Mouse (Mus musculus) erythroblast, adult 5-6 weeks (primary cell): ENCODE data around the gene Ccdc65. TPM values are rescaled to one million over a fixed set of nuclear protein-coding genes. Genes with fewer than 3 reads are reported as not detected.

ENCODE experiments used
- ATAC-seq: replicated peaks from 2 replicates; pipeline ENCODE4 v1.8.0; 2016; ENCODE audit warnings: moderate number of reproducible peaks, mild to moderate bottlenecking, moderate TSS enrichment, inconsistent platforms; ENCODE audit not compliant: poor library complexity, low FRiP score, severe bottlenecking
- total RNA-seq, 2 experiments: library from RNA; stranded (forward) in 1 of 2; stranded (reverse) in 1 of 2; fragments of 150-400 nt in 1 of 2; fragments of 200-764, 138-1000 nt in 1 of 2; gene quantifications; 2 replicates each; pipeline versions ENCODE4 v1.2.3 to v1.2.4; 2015 to 2017; ENCODE audit warnings: low replicate concordance in 2 of 2

Ccdc65 gene
- total RNA-seq, 2 experiments from 2014 or later = not detected

DNA sequence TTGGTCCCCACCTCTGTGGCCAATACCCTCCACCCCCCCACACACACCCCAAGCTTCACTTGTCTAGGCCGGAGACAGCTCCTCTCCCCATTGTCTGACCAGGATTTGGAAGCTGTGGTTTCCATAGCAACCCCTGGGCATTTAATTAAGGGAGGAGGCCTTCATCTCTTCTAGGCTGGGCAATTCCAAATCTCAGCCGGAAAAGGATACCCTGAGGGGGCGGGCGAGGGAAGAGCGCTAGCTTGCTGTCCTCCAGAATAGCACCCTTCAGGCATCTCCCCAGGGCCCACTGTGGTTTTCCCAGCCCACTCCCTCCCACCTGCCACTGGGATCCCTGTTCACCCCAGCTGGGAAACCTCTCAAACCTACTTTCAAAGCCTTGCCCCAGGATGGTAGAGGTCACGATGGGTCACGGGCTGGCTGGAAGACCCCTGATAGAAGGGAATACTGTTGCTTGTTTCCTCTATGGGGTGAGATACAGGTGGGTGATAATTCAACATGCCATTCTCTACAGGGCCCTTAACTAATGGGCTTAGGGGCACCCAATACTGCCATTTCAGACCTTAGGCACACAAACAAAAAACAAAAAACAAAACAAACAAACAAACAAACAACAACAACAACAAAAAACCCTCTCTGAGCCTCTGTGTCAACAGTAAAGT is 16.4 kb upstream of the Ccdc65 start:
- no peak for ATAC-seq

DNA sequence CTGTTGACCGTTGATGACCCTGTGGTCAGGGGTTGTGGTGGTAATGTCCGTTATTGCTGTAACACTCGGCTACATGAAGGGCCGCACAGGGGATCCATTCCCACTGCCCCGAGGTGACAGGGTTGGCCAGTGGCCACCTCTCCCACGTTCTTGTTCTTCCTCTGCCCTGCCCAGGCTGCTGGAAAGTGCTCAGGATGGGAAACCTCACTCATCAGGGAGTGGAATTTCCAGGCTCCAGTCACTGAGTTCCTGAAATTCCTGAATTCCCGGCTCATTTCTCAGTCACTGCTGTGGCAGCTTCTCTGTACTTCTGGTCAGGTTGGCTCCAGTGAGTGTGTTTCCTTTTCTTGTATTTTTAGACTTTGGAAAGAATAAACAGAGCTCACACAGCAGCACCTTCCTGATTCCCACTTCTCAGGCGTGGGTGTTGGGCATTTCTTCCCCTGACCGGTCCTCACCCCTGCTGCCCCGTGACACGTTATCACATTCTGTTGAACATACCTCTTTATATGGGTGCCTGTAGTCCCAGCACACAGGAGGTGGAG is 15.8 kb upstream of the Ccdc65 start:
- no peak for ATAC-seq

DNA sequence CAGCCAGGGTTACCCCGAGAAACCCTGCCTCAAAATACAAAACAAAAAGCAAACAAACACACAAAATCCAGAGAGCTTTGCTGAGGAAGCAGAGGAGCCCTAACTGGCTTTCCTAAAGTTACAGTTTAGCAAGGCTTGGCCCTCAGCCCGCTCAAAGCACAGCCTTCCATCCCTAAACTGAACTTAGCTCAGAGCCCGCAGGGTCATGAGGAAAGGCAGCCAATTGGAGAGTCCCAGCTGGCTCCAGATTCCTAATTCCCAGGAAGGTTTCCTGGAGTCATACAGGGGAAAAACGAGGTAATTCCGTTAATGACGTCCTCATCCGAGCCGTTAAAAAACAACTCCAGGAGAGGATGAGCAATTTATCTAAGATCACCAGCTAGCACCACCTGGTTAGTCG is 12.3 kb upstream of the Ccdc65 start:
- ATAC-seq = no peak

- no peak for ATAC-seq
Observed at GRCm38 (mm10) chr15:98696216-98696615, 11.8 kb upstream of the Ccdc65 start.

- ATAC-seq = peak; percentile 88
Observed at GRCm38 (mm10) chr15:98699190-98700105, 8.6 kb upstream of the Ccdc65 start.

DNA sequence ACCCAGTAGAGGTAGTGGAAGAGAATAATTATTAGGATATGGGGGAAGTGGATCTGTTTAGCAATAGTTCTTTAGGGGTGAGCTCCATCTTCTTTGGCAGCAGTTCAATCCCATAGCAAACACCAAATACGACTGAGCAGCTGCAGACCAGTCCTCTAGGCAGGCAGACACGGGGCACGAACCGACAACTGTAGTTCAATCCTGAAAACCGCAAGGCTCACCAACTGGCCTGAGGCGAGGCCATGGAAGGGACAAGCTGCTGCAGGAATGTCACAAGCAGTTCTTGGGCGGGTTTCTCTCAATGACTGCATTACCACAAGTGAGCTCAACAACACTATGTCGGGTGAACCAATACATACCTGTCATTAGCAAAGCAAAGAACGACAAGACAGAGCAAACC is 3.7 kb upstream of the Ccdc65 start:
- no peak for ATAC-seq

DNA sequence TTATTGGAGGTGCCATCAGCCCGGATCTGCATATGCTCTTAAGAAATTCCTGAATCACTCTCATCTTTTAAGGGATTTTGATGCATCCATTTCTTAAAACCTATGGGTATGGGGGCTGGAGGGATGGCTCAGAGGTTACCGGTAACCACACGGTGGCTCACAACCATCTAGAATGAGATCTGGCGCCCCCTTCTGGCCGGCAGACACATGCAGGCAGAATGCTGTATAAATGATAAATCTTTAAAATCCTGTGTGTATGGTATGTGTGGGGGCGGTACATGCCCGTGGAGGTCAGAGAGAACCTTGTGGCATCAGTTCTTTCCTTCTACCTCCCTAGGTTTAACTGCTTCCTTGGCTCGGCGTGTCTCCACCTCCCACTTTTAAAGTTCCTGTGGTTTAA is 2.4 kb downstream of the Ccdc65 start:
- peak; percentile 53; the same call in 1 of the 2 replicates for ATAC-seq

- ATAC-seq = no peak
Observed at GRCm38 (mm10) chr15:98714230-98714652, 6.2 kb downstream of the Ccdc65 start.

- no peak for ATAC-seq
Observed at GRCm38 (mm10) chr15:98717301-98717700, 9.3 kb downstream of the Ccdc65 start.

GRCm38 (mm10) chr15:98722191-98722590 is 14.2 kb downstream of the Ccdc65 start:
- ATAC-seq = no peak

DNA sequence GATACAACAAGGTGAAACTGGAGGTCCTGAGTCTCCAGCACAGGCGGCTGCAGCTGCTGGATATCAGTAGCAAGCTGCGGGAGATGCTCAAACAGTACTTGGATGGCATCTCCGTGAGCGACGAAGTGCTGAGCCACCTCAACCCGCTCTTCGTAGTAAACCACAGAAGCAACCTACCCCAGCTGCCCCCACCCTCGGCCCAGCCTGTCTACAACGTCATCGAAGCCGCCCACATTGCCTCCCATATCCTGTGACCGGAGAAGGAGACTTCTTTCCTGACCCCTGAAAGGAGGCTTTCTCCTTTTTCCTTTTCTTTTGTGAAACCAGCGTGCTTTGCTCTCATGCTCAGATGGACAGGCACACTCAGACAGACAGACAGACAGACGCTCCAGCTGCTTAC is 14.8 kb downstream of the Ccdc65 start:
- ATAC-seq = no peak

DNA sequence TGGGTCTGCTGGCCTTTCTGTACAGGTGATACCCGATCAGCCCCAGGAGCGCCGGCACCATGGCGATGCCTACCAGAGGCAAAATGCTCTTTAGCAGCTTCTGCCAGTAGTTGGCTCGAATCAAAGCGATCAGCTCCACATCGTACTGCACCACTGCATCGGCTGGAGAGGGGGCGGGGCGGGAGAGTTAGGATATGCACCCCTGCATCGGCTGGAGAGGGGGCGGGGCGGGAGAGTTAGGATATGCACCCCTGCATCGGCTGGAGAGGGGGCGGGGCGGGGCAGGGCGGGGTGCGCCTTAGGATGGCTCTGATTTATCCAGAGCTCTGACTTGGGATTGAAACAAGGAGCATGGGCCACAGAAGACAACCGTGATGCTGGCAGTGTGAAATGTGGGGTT is 16.4 kb downstream of the Ccdc65 start:
- ATAC-seq = no peak

DNA sequence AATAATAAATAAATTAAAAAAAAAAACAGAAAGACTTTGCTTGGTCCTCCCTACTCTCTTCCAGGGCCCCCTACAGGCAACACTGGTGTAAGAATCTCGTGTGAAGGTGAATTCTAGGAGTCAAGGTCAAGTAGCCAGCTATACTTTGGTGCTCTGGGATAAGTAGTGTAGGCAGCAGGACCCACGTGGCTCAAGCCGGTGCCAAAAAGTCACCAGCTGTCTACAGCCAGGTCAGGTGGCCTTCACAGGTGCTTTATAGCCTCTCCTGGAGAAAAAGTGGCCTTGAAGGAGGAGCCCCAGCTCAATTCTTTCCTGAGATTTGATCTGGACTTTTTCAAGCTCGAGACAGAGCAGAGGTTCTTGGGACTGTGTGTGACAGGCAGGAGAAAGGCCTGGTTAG is 18.1 kb downstream of the Ccdc65 start:
- ATAC-seq = no peak

GRCm38 (mm10) chr15:98726746-98727145 is 18.7 kb downstream of the Ccdc65 start:
- no peak for ATAC-seq

DNA sequence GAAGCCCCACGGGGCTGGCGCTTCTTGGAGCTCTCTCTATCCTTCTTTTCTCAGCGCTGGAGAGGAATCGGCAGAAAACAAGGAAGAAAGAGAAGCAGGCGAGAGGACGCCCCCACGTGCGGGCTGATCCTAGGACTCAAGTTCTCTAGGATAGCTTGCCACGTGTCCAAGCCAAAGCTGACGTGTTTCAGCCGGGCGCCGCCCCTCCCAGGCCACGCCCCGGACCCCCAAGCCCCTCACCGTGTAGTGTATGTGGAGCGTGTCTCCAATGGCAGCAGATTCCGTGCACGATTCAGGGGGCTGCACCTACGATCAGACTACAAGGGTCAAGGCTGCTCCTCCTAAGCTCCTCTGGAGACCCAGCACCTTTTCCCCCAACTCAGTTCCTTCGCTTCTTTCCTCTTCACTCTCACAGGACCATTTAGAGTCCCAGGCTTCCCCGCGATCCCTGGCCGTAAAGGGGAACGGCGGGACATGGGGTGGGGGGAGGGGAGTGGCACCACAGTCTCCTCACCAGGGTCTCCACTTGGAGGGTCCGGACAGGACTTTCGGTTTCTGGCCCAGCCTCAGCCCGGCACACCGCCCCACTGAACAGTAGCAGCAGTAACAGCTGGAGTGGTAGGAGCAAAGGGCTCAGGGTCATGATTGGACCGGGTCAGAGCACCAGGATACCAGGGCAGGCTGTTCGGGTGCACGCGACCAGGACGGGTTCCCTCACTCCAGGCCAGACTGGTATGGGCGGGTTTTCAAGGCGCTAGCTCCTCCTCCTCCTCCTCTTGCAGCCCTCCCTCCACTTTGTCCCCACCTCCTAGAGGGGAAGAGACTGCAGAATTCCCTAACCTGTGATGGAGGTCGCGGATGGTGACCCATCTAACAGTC is 19.7 kb downstream of the Ccdc65 start, which contains the start of gene Fkbp11:
Gene Fkbp11 (minus strand): TSS at position 756 of the 879 bp plus-strand sequence.
- 0 out of 2 replicates have a peak, but pooled peaks have one; percentile 19 for ATAC-seq

DNA sequence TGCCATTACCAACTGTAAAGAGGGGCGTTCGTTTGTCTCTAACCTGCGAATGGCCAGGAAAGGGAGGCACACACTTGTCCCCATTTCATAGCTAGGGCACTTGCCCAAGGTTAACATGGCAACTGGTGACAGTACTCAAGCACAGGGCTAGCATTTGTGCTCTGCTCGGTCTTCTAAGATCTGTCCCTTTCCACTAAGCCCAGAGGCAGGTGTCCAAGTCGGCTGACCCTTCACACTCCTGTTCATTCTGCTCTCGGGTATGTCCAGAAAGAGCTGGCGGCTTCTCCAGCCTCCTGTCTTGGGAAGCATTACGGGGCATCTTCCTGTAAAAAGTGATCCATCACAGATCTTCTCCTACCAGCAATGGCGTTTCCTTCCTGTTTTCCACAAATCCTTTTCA is 20.4 kb downstream of the Ccdc65 start:
- 0 out of 2 replicates have a peak, but pooled peaks have one; percentile 15 for ATAC-seq

DNA sequence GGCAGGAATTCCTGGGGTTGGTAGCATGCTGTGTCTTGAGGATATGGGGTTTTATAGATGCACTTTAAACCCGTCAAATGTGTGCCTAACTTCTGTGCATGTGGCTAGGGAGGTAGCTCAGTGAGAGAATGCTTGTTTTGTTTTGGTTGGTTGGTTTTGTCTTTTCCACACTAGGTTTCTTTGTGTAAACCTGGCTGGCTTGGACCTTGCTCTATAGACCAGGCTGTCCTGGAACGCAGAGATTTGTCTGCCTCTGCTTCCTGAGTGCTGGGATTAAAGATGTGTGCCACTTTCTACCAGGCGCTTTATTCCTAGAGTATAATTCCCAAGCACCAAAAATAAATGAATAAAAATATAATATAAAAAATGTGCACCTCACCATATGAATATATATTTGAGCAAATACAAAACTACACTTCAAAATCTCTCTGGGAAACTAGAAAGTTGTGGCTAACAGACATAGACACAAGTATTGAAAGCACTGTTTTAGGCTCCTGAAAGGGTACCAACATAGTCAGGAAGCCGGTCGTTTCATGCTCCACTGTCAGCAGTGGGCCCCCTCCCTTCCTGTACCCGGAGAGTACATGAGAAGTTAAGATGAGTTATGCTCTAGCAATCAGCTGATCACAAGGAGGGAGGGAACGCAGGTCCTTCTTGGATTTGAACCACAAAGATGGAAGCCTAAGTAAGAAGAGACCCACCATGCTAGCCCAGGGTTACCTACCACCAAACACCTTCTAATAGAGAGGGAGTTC is 22.0 kb downstream of the Ccdc65 start:
- no peak for ATAC-seq

- ATAC-seq = no peak
Observed at GRCm38 (mm10) chr15:98730790-98731189, 22.8 kb downstream of the Ccdc65 start.

- no peak for ATAC-seq
Observed at GRCm38 (mm10) chr15:98732006-98732531, 24.1 kb downstream of the Ccdc65 start.
